Mouse (Mus musculus) spleen, postnatal 10 days (tissue): Measurements from ENCODE around the gene Sgms1.
A peak's percentile ranks its signal among the peaks of the same experiment; 100 is the strongest.

Source experiments
- DNase-seq, 2 experiments: peaks; one replicate each; pipeline ENCODE4 v3.0.0; 2021 to 2022; ENCODE audit warnings: low spot score in 2 of 2

The Sgms1 gene

GRCm38 (mm10) chr19:32292782-32293776 is 96.4 kb downstream of the Sgms1 start:
- no peak for DNase-seq

- DNase-seq: no peak
Observed at GRCm38 (mm10) chr19:32292067-32292739, 97.3 kb downstream of the Sgms1 start.

- DNase-seq: no peak
Observed at GRCm38 (mm10) chr19:32291130-32291529, 98.4 kb downstream of the Sgms1 start.

GRCm38 (mm10) chr19:32288895-32289294 is 100.6 kb downstream of the Sgms1 start:
- no peak for DNase-seq

- no peak for DNase-seq
Observed at GRCm38 (mm10) chr19:32287839-32288238, 101.7 kb downstream of the Sgms1 start.

- DNase-seq: no peak
Observed at GRCm38 (mm10) chr19:32285455-32285831, 104.1 kb downstream of the Sgms1 start.

GRCm38 (mm10) chr19:32284681-32285454 is 104.6 kb downstream of the Sgms1 start:
- no peak for DNase-seq

GRCm38 (mm10) chr19:32281917-32282316 is 107.6 kb downstream of the Sgms1 start:
- no peak for DNase-seq

GRCm38 (mm10) chr19:32280380-32280779 is 109.1 kb downstream of the Sgms1 start:
- DNase-seq: no peak

- DNase-seq: no peak
Observed at GRCm38 (mm10) chr19:32279400-32279799, 110.1 kb downstream of the Sgms1 start.

- no peak for DNase-seq
Observed at GRCm38 (mm10) chr19:32277869-32278268, 111.6 kb downstream of the Sgms1 start.

GRCm38 (mm10) chr19:32277287-32277686 is 112.2 kb downstream of the Sgms1 start:
- DNase-seq: no peak

GRCm38 (mm10) chr19:32276817-32277216 is 112.7 kb downstream of the Sgms1 start:
- DNase-seq: no peak

GRCm38 (mm10) chr19:32276263-32276662 is 113.3 kb downstream of the Sgms1 start:
- no peak for DNase-seq

- no peak for DNase-seq
Observed at GRCm38 (mm10) chr19:32275068-32275925, 114.2 kb downstream of the Sgms1 start.

GRCm38 (mm10) chr19:32274145-32274544 is 115.4 kb downstream of the Sgms1 start:
- no peak for DNase-seq

GRCm38 (mm10) chr19:32273714-32274113 is 115.8 kb downstream of the Sgms1 start:
- DNase-seq: no peak

- DNase-seq: peak; percentile 57 to 80
Observed at GRCm38 (mm10) chr19:32272475-32273260, 116.8 kb downstream of the Sgms1 start.

GRCm38 (mm10) chr19:32271455-32272200 is 117.9 kb downstream of the Sgms1 start:
- DNase-seq: peak; percentile 57 to 61

GRCm38 (mm10) chr19:32269844-32270176 is 119.7 kb downstream of the Sgms1 start:
- DNase-seq: no peak
